Mouse (Mus musculus): Measurements from ENCODE around the gene Ptk7. TPM values are rescaled to one million over a fixed set of nuclear protein-coding genes. Genes with fewer than 3 reads are reported as not detected.
A peak's percentile ranks its signal among the peaks of the same experiment; 100 is the strongest.

Ptk7 gene
- polyA plus RNA-seq, 1 experiment from 2014 or later = 52.6 TPM

DNA sequence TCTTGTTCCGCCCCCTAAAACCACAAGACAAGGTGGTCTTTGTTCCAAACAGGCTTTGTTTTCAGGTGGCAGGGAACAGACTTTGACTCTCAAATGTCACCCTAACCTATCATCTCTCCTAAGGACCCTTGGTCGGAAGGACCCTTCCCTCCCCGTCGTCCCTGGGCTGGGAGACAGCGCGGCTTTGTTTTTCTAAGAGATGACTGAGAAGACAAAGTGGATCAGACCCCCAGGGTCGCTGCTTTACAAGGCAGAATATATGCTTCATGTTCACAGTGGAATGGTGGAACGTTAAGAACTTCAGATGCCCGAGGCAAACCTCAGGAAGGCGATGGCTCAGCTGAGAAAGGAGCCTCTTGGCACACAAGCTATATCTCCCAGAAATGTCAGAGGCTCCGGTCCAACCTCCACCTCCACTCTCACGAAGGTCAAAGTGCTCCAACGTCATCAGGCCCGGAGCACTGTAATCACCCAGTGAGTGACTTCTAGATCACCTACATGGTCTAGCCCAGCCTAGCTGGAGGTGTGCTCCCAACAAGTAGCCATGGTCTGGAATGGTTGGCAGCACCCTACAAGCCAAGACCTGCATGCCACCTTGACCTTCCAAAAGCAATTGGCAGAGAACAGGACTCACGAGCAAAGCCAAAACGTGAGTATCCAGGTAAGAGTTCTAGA is 9.5 kb downstream of the Ptk7 start:
- no peaks in the 10 kb centered on the region for H3K36me3 ChIP-seq
- 28% methylated on average over 16 of the region's 16 CpGs for WGBS
- no peaks in the 10 kb centered on the region for H3K27me3 ChIP-seq (replicated peaks)
- H3K4me3 ChIP-seq = peak overlapping the region; percentile 32; the same call in 1 of the 2 replicates
- peak overlapping the region; percentile 64 for H3K4me2 ChIP-seq
- H3K4me1 ChIP-seq = peaks cover 91% of the 10 kb centered on the region
- peak overlapping the region; percentile 95 for H3K27ac ChIP-seq (replicated peaks)
- no peaks in the 10 kb centered on the region for H3K9me3 ChIP-seq
- ATAC-seq (ENCODE audit: extremely low read depth, insufficient number of reproducible peaks, low FRiP score, low TSS enrichment) = no peak
- peak overlapping the region; percentile 80 for H3K9ac ChIP-seq

DNA sequence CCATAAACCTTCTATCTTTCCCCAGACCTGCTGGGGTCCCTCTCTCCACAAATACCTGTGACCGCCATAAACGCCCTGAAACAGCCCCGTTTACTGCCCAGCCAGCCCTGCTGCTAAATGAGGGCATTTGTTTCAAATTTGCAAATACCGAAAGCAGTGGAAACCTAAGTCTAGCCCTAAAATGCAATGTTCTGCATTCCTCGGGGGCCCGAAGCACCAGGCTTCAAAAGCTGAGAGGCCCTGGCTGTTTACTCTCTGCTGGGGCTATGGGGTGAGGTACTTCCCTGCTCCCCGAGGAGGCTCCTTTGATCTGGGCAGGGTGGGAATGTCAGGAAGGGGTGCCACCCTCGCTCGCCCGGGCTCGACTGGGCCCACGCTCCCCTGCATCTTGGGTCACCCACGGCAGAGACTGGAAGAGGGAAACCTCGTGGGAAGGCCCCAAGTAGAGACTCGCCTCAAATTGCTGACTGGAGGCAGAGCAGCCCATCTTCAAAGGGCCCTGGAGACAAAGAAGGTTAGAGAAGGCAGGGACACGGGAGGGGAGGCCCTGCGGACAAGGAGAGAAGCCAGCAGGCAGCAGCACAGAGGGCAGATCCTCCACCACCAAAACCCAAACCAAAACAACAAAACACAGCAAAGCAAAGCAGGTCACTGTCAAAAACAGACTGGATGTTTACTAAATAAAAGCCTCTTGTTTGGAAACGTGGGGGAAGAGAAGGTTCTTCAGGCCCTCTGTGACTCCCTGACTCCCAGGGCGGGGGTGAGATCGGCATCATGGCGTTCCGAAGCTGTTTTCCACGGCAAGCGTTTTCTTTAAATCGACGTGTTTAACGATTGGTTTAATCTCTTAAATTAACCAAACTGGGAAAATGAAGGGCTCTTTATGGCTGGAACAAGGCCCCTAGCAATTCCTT is 10.3 kb downstream of the Ptk7 start:
- peak overlapping the region; percentile 64 for H3K4me2 ChIP-seq
- H3K36me3 ChIP-seq = no peaks in the 10 kb centered on the region
- H3K27ac ChIP-seq (replicated peaks) = peak overlapping the region; percentile 95
- peak overlapping the region; percentile 32 for H3K4me3 ChIP-seq
- H3K9ac ChIP-seq = peak overlapping the region; percentile 80
- ATAC-seq (ENCODE audit: extremely low read depth, insufficient number of reproducible peaks, low FRiP score, low TSS enrichment) = no peak
- H3K4me1 ChIP-seq = peaks cover 91% of the 10 kb centered on the region
- WGBS = 13% methylated on average over 27 of the region's 27 CpGs
- H3K27me3 ChIP-seq (replicated peaks) = no peaks in the 10 kb centered on the region
- H3K9me3 ChIP-seq = no peaks in the 10 kb centered on the region

DNA sequence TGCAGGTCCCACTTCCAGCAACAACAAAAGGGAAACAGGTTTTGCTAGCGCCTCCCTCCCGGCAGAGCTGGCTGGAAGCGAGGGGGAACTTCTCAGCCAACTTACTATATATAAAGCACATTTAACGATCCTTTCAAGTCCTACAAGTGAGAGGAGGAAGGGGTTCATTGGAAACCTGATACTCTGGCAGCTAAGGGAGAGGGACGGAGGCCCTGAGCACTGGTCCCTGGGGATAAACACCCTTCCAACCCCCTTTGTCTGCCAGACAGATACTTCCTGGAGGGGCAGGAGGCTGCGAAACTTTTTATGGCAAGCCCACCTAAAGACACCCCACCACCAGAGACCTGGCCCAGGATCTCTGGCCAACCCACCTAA is 10.9 kb downstream of the Ptk7 start:
- Histone ChIP-seq H3K4me3 (peak overlapping the region; percentile 32), H3K4me1 (peaks cover 91% of the 10 kb centered on the region), H3K9ac (peak overlapping the region; percentile 80), H3K36me3 (no peaks in the 10 kb centered on the region), H3K9me3 (no peaks in the 10 kb centered on the region), H3K27me3 (replicated peaks) (no peaks in the 10 kb centered on the region), H3K27ac (replicated peaks) (peak overlapping the region; percentile 95), H3K4me2 (peak overlapping the region; percentile 64)
- 10% methylated on average over 6 of the region's 6 CpGs for WGBS
- no peak for ATAC-seq (ENCODE audit: extremely low read depth, insufficient number of reproducible peaks, low FRiP score, low TSS enrichment)

DNA sequence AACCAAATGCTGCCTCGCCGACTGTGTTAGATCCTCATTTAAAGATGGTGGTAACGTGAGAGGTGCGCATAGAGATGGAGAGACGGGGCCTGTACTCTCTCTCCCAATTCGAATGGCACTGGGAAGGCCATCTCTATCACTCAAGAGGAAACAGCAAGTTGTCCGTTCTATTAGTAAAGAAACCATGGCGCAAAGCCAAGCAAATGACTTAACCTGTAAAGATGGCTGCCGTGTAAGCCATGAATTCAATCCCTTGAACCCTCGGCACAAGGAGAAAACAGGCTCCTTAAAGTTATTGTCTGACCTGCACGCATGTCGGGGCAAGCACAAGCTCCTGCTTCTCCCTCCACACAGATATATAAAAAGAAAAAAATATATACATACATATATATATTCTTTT is 11.5 kb downstream of the Ptk7 start:
- ATAC-seq (ENCODE audit: extremely low read depth, insufficient number of reproducible peaks, low FRiP score, low TSS enrichment) = no peak
- peak overlapping the region; percentile 32 for H3K4me3 ChIP-seq
- H3K27me3 ChIP-seq (replicated peaks) = no peaks in the 10 kb centered on the region
- H3K9me3 ChIP-seq = no peaks in the 10 kb centered on the region
- WGBS = 45% methylated on average over 12 of the region's 12 CpGs
- H3K27ac ChIP-seq (replicated peaks) = peak overlapping the region; percentile 95
- H3K36me3 ChIP-seq = no peaks in the 10 kb centered on the region
- peaks cover 91% of the 10 kb centered on the region for H3K4me1 ChIP-seq
- peak overlapping the region; percentile 80 for H3K9ac ChIP-seq
- H3K4me2 ChIP-seq = peak overlapping the region; percentile 64

DNA sequence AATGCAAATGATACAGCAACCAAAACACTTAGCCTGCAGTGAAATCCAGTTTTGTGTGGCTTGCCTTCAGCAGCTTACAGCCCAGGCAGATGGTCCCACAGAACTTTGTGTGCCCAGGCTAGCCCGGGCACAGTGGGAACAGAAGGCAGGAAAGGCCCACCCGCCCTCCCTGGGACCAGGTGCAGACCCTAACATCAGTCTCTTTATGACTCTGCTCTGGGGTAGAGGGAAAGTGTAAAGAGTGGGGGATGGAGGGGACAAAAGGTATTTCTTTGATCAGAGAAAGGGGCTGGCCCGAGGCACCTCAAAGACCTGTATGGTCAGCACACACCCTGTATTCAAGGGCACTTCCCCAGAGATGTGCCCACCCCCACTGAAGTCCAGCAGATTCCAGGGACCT is 16.1 kb downstream of the Ptk7 start:
- Histone ChIP-seq H3K4me1 (peaks cover 81% of the 10 kb centered on the region), H3K4me2 (peak overlapping the region; percentile 16; the same call in 1 of the 2 replicates), H3K36me3 (no peaks in the 10 kb centered on the region), H3K9me3 (no peaks in the 10 kb centered on the region), H3K4me3 (no peak overlapping the region), H3K27ac (replicated peaks) (peak overlapping the region; percentile 61), H3K27me3 (replicated peaks) (no peaks in the 10 kb centered on the region), H3K9ac (peak overlapping the region; percentile 60)
- 56% methylated on average over 3 of the region's 3 CpGs for WGBS
- no peak for ATAC-seq (ENCODE audit: extremely low read depth, insufficient number of reproducible peaks, low FRiP score, low TSS enrichment)

DNA sequence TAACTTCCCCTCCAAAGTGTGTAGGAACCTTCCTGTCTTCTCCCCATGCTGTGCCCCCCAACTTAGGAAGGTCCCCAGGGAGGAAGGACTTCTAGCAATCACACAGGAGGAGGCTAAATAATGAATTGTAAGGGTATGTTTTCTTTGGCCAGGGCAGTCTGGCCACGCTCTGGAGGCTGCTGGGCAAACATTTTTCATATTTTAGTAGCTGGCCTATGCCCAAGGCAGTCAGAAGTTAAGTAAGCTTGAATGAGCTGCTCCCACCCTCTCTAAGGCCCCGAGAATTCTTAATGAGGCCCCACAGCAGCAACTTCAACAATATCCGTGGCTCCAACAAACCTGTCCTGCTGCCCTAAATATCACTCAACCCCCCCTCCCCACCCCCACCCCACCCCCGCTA is 16.5 kb downstream of the Ptk7 start:
- Histone ChIP-seq H3K9me3 (no peaks in the 10 kb centered on the region), H3K4me3 (no peak overlapping the region), H3K27me3 (replicated peaks) (no peaks in the 10 kb centered on the region), H3K4me2 (peak overlapping the region; percentile 16; the same call in 1 of the 2 replicates), H3K36me3 (no peaks in the 10 kb centered on the region), H3K9ac (peak overlapping the region; percentile 60), H3K4me1 (peaks cover 77% of the 10 kb centered on the region), H3K27ac (replicated peaks) (peak overlapping the region; percentile 61)
- no peak for ATAC-seq (ENCODE audit: extremely low read depth, insufficient number of reproducible peaks, low FRiP score, low TSS enrichment)
- WGBS = 39% methylated on average over 4 of the region's 4 CpGs

DNA sequence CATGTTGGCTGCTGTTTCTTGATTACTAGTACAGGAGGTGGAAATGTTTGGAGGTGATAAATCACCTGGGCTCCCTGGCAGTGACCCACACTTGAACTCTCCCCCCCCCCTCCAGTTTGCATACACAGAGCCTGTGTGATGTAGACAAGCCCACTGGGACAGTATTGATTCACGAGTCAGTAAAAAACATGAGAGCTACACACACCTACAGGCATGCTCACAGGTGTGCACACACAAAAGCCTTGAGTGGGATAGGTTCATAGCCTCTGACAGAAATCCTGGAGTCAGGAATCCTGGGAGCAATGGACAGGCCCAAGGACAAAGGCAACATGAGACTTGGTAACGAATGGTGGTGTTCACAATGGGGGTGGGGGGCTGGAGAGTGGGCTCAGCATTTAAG is 17.1 kb downstream of the Ptk7 start:
- ATAC-seq (ENCODE audit: extremely low read depth, insufficient number of reproducible peaks, low FRiP score, low TSS enrichment) = no peak
- WGBS = 70% methylated on average over 2 of the region's 2 CpGs
- H3K9me3 ChIP-seq = no peaks in the 10 kb centered on the region
- no peak overlapping the region for H3K4me2 ChIP-seq
- no peak overlapping the region for H3K9ac ChIP-seq
- H3K27ac ChIP-seq (replicated peaks) = peak overlapping the region; percentile 61
- peaks cover 71% of the 10 kb centered on the region for H3K4me1 ChIP-seq
- H3K36me3 ChIP-seq = no peaks in the 10 kb centered on the region
- no peak overlapping the region for H3K4me3 ChIP-seq
- H3K27me3 ChIP-seq (replicated peaks) = no peaks in the 10 kb centered on the region

DNA sequence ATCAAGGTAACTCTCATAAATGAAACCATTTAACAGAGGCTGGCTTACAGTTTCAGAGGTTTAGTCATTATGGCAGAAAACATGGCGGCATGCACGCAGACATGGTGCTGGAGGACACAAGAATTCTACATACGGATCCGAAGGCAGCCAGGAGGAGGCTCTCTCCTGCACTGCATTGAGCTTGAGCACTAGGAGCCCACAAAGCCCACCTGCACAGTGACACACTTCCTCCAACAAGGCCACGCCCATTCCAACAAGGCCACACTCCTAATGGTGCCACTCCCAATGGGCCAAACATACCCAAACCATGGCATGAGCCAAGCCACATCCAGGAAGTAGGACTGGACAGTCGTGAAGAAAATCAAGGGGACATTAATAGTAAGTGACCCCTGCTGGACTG is 18.0 kb downstream of the Ptk7 start:
- WGBS = 91% methylated on average over 6 of the region's 6 CpGs
- no peak for ATAC-seq (ENCODE audit: extremely low read depth, insufficient number of reproducible peaks, low FRiP score, low TSS enrichment)
- H3K36me3 ChIP-seq = no peaks in the 10 kb centered on the region
- H3K4me1 ChIP-seq = peaks cover 62% of the 10 kb centered on the region
- H3K9me3 ChIP-seq = no peaks in the 10 kb centered on the region
- no peaks in the 10 kb centered on the region for H3K27me3 ChIP-seq (replicated peaks)
- no peak overlapping the region for H3K4me3 ChIP-seq
- no peak overlapping the region for H3K9ac ChIP-seq
- H3K27ac ChIP-seq (replicated peaks) = no peak overlapping the region
- no peak overlapping the region for H3K4me2 ChIP-seq

DNA sequence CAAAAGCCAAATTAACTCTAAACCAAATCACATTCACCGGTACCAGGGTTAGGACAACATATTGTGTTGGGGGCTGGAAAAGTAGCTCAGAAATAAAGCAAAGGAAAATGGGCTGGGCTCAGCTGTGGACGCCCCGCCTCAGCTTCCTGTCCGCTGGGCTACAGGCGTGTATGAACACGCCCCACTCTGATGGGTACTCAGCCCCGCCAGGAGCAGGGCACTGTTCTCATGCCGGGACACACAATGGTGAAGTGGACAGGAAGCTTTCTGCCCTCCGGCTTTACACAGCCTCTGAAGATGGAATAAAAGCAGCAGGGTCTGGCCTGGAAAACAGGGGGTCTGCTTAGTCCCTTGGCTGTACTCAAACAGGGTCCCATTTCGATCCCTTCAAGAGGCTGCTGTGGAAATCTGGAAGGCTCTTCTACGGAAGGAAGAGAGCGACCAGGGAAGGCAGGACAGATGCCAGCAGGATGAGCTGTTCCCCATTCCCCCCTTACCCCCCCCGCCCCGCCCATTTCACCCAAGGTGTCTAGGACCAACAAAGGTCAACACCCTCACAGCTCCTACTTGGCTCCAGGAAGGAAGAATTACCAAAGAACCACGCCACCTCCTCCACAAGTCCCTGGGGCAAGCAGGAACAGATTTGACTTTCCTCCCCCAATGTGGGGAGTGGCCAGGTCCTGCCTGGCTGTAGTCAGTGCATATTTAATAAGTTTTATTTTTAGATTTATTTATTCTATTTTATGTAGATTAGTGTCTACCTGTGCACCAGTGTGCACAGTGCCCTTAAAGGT is 19.4 kb downstream of the Ptk7 start:
- ATAC-seq (ENCODE audit: extremely low read depth, insufficient number of reproducible peaks, low FRiP score, low TSS enrichment) = 0 out of 2 replicates have a peak, but pooled peaks have one; percentile 16
- no peaks in the 10 kb centered on the region for H3K27me3 ChIP-seq (replicated peaks)
- peaks cover 70% of the 10 kb centered on the region for H3K4me1 ChIP-seq
- H3K4me2 ChIP-seq = peak overlapping the region; percentile 51
- no peaks in the 10 kb centered on the region for H3K9me3 ChIP-seq
- peak overlapping the region; percentile 76 for H3K27ac ChIP-seq (replicated peaks)
- H3K4me3 ChIP-seq = no peak overlapping the region
- WGBS = 60% methylated on average over 15 of the region's 15 CpGs
- H3K36me3 ChIP-seq = no peaks in the 10 kb centered on the region
- peak overlapping the region; percentile 38; the same call in 1 of the 2 replicates for H3K9ac ChIP-seq

DNA sequence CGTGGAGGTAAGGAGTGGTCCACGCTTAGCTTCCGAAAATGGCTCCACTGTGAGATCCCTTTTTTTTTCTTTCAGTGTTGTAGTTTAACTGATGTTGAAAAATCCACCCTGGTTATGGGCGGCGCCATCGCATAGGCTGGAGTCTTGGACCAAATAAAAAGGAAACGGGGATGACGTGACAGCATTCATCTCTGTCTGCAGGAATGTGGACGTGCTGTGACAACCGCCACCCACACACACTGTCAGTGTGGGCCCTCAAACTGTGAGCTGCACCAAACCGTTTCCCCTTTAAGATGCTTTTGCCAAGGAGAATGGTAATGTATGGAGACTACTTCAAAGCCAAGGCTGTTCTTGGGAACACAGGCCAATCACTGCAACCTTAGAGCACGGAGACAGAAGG is 23.3 kb downstream of the Ptk7 start:
- Histone ChIP-seq H3K9ac (no peak overlapping the region), H3K4me1 (peaks cover 54% of the 10 kb centered on the region), H3K27ac (replicated peaks) (no peak overlapping the region), H3K27me3 (replicated peaks) (no peaks in the 10 kb centered on the region), H3K9me3 (no peaks in the 10 kb centered on the region), H3K36me3 (peaks cover 4% of the 10 kb centered on the region; the same call in 1 of the 2 replicates), H3K4me3 (no peak overlapping the region), H3K4me2 (no peak overlapping the region)
- 79% methylated on average over 12 of the region's 12 CpGs for WGBS
- no peak for ATAC-seq (ENCODE audit: extremely low read depth, insufficient number of reproducible peaks, low FRiP score, low TSS enrichment)

DNA sequence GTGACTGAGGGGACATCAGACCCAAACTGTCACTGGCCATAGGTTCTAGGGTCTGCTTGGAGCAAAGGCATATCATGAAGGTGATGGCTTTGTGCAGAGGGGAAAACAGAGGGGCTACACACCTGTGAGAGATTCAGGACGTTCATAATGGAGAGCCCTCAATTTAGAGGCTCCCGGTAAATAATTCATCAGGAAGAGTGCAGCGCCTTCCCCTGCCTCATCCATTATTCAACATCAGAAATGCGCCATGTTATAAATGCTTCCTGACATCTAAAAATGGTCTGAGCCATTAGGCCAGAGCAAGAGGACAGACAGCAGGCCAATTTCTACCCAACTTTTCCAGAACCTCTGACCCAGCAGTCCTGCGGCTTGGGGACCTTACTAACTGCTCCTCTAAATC is 24.2 kb downstream of the Ptk7 start:
- Histone ChIP-seq H3K4me3 (no peak overlapping the region), H3K9ac (no peak overlapping the region), H3K27ac (replicated peaks) (0 out of 2 replicates have a peak overlapping the region, but pooled peaks have one; percentile 13), H3K36me3 (peaks cover 9% of the 10 kb centered on the region), H3K27me3 (replicated peaks) (no peaks in the 10 kb centered on the region), H3K9me3 (no peaks in the 10 kb centered on the region), H3K4me1 (peaks cover 45% of the 10 kb centered on the region), H3K4me2 (no peak overlapping the region)
- ATAC-seq (ENCODE audit: extremely low read depth, insufficient number of reproducible peaks, low FRiP score, low TSS enrichment) = no peak
- WGBS = 83% methylated on average over 5 of the region's 5 CpGs
